Mouse (Mus musculus) mouse trophoblast stem cell (cell line): Measurements from ENCODE around the gene Ruvbl2.
"Not testable (repeated sequence)": the region's sequence is repeated elsewhere in the genome, so short reads cannot be mapped to it uniquely, and the experiment has no call there.

Source experiments
- in situ Hi-C, 2 experiments: fragments of 300-500 bp; cut with MseI, MboI; formaldehyde crosslinking; loops; 2 replicates in 1 of 2; 3 replicates in 1 of 2; pipeline ENCODE4 v1.15.1; 2025

Ruvbl2 gene

DNA sequence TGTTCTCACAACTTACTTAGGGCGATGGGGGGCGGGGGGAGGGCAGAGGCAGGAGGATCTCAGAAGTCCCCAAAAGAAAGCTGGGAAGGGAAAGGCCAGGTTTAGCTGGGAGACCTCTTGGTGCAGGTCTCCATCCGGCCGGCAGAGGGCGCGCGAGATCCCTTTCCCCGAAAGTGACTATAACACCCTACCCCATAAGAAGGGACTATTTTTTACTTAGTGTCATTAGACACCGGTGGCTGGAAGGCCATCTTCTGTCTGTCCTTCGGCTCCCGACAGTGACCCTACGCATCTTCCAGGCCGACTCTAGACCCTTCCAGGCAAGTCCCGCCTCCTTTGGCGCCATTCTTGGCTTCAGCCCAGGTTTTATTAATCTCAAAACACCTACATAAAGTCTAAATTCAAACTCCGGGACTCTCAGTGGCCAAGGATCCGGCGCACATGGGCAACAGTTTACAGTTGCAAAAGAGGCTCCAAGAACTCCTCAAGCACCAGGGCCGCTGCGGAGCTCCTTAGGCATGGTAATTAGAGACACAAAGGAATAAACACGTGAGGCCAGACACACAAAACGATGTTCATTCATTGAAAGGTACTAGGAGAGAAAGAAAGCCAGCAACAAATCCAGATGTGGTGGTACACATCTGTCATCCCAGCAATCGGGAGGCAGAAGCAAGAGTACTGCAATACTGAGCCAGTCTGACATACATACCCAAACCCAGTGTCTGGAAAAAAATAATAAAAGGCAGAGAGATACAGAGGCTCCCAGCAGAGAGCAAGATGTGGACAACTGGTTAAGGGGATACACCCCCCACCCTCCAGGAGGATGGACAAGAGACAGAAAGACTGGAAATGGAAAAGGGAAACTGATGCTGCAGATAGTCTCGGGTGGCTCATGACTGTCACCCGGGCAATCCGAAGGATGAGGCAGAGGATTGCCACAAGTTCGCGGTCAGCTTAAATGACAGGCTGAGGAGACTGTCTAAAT is 32.5 kb downstream of the Ruvbl2 start, which contains the start of gene Kcna7:
Gene Kcna7, plus strand, starts transcription at position 563 of the 985 bp plus-strand sequence.
- in situ Hi-C loops = loop anchor here in 1 of 2 experiments (5.0 kb wide), 1 partner anchor 42 kb away; no protein-coding TSS in a partner anchor

DNA sequence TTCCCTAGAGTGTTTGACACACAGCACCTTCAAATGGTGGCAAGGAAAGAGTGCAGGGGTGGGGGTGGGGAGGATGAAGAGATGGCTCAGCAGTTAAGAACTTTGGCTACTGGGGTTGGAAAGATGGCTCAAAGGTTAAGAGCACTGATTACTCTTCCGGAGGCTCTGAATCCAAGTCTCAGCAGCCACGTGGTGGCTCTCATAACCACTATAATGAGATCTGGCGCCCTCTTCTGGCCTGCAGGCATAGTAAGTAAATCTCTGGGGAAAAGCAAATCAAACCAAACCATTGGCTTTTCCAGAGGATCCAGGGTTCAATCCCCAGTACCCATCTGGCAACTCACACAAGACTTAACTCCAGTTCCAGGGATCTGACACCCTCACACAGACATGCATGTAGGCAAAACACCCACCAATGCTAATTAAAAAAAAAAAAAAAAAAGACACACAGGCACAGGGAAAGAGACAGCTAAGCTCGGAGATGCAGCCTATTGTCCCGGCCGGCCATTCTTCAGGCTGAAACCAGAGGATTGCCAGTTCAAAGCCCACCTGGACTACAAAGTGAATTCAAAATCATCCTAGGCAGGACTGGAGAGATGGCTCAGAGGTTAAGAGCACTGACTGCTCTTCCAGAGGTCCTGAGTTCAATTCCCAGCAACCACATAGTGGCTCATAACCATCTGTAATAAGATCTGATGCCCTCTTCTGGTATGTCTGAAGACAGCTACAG is 34.2 kb downstream of the Ruvbl2 start:
- in situ Hi-C loops = no loop called here

DNA sequence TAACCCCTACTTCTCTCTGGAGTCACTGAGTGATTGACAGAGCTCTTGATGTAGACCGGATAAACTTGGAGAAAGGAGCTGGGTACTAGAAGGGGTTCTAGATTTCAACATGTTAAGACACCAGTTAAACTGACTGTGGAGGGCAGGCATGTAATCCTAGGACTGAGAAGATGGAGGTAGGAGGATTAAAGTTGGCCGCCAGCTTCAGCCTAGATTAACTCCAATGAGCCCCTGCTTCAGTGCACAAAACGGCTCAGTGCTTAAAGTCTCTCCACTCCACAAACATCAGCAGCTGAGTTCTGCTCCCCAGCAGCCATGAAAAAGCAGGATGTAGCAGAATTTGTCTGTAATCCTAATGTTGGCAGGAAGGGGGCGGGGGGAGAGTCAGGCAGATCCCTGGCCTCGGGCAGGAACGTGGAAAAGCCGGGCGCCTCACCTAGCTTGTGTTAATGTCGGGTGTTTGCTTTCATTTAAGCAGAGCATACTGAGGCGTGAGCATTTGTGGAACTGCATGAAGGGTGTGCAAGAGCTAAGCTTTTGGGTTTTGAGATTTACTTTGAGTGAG is 36.3 kb downstream of the Ruvbl2 start:
- in situ Hi-C loops = no loop called here

- in situ Hi-C loops = no loop called here
Observed at GRCm38 (mm10) chr7:45396787-45397186, 41.1 kb downstream of the Ruvbl2 start.

GRCm38 (mm10) chr7:45396337-45396775 is 41.5 kb downstream of the Ruvbl2 start:
- in situ Hi-C loops = not testable (repeated sequence)

GRCm38 (mm10) chr7:45395578-45396336 is 42.1 kb downstream of the Ruvbl2 start, which contains the start of gene Snrnp70:
Snrnp70 (minus strand) TSS chr7:45395742.
- in situ Hi-C loops = no loop called here

- in situ Hi-C loops = no loop called here
Observed at GRCm38 (mm10) chr7:45395129-45395541, 42.8 kb downstream of the Ruvbl2 start.

GRCm38 (mm10) chr7:45386077-45386476 is 51.8 kb downstream of the Ruvbl2 start:
- in situ Hi-C loops = no loop called here

DNA sequence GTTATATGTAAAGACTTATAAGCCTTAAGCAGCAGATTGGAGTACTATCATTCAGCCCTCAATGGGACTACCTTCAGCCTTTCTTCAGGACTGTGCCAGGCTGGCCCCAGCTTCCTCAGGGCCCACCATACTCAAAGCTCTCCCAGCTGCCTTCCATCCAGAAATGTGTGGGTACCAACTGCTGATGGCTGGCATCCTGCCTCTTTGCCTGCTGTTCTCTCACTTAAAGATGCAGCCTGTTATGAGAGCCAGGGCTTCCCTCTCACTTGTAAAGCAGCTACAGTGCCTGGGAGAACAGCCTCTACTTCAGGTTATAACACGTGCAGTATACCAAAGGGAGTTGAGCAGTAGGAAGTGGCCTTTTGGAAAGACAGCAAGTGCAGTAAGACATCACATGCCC is 61.8 kb downstream of the Ruvbl2 start:
- in situ Hi-C loops = no loop called here

GRCm38 (mm10) chr7:45374620-45375019 is 63.3 kb downstream of the Ruvbl2 start:
- in situ Hi-C loops = no loop called here

DNA sequence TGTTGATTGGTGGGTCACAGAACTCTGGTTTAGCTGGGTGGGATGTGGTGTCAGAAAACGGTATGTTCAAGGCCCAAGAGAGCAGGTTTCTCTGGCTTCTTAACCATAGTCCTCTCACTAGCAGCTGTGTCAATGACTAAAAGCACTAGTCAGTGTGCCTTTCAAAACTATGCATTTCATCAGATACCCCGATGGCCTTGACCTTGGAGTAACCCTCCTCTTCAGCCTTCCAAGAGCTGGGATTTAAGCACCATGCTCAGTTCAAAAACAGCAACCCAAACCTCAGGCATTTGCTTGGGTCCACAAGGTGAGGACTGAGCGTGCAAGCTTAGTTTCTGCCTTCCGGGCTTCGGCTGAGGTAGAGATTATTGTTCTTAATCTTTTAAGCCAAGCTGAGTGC is 65.5 kb downstream of the Ruvbl2 start:
- in situ Hi-C loops = no loop called here
